8 mouse cellular contexts compared by ENCODE assay signal in the genomic region with DNA sequence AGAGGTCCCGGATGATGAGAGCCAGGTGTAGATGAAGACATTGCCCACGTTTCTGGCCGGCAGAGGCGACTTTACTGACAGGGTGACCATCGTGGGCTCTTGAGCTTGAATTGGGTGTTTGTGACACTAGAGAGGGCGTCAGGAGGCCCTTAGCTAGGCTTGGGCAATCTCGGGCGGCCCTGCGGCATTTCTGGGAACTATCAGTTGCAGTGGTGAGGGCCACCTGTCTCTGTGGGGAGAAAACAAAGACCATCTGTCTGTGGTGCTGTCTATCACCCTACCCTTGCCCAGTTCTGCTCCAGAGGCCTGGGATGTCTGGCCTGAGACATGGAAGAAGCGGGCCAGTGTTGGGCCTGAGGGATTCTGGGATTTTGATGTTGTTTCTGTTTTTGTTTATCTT.
DNase-seq lines count a peak whose midpoint lies in the region; ATAC-seq and TF ChIP-seq lines count a peak whose summit lies in the region.

No protein-coding gene starts in this region.

- no peak for TF ChIP-seq CTCF in lung, embryonic 14.5 days (IDR thresholded peaks at IDR 0.05; ENCODE audit: low read depth)
- TF ChIP-seq CTCF in lung, adult 2 months (IDR thresholded peaks at IDR 0.05; ENCODE audit: insufficient read depth, low read length) = no peak
- TF ChIP-seq CTCF in stomach, postnatal 0 days (IDR thresholded peaks at IDR 0.05; ENCODE audit: low read depth) = no peak

- H3K9ac ChIP-seq in lung, embryonic 14.5 days = no peak overlapping the region; the same call in 1 of the 2 replicates
- H3K9ac ChIP-seq in hindbrain, embryonic 11.5 days (ENCODE audit: low read depth, low read length) = peak overlapping the region; percentile 81; the same call in 1 of the 2 replicates
- peak overlapping the region; percentile 45 for H3K9ac ChIP-seq in lung, embryonic 16.5 days (ENCODE audit: low read length)
- no peak overlapping the region for H3K9ac ChIP-seq in stomach, postnatal 0 days (ENCODE audit: low read length)

- H3K27me3 ChIP-seq in lung, embryonic 14.5 days (ENCODE audit: insufficient read depth, low read length) = no peaks in the 10 kb centered on the region
- no peaks in the 10 kb centered on the region for H3K27me3 ChIP-seq in hindbrain, embryonic 11.5 days (ENCODE audit: control insufficient read depth, insufficient read depth, low read length)
- no peaks in the 10 kb centered on the region for H3K27me3 ChIP-seq in lung, embryonic 16.5 days (ENCODE audit: control insufficient read depth, insufficient read depth, low read depth, low read length)
- H3K27me3 ChIP-seq in stomach, postnatal 0 days (ENCODE audit: control insufficient read depth, insufficient read depth, low read length) = no peaks in the 10 kb centered on the region

- H3K27ac ChIP-seq in lung, embryonic 14.5 days (ENCODE audit: low read depth) = peak overlapping the region; percentile 84
- no peak overlapping the region for H3K27ac ChIP-seq in hindbrain, embryonic 11.5 days (ENCODE audit: low read depth, low read length)
- H3K27ac ChIP-seq in lung, embryonic 16.5 days (ENCODE audit: low read length) = peak overlapping the region; percentile 14; the same call in 1 of the 2 replicates
- 0 out of 2 replicates have a peak overlapping the region, but pooled peaks have one; percentile 19 for H3K27ac ChIP-seq in stomach, postnatal 0 days (replicated peaks)

- H3K36me3 ChIP-seq in lung, embryonic 14.5 days (ENCODE audit: insufficient read depth) = no peaks in the 10 kb centered on the region
- H3K36me3 ChIP-seq in hindbrain, embryonic 11.5 days (ENCODE audit: control insufficient read depth, insufficient read depth, low read length) = no peaks in the 10 kb centered on the region
- H3K36me3 ChIP-seq in lung, embryonic 16.5 days (ENCODE audit: control insufficient read depth, insufficient read depth, low read length) = no peaks in the 10 kb centered on the region
- no peaks in the 10 kb centered on the region for H3K36me3 ChIP-seq in stomach, postnatal 0 days (ENCODE audit: control insufficient read depth, insufficient read depth, low read length)

- H3K4me3 ChIP-seq in lung, embryonic 14.5 days (ENCODE audit: low read depth, low read length) = no peak overlapping the region
- H3K4me3 ChIP-seq in lung, adult 2 months (replicated peaks; ENCODE audit: extremely low read depth, low read depth, low read length) = no peak overlapping the region
- no peak overlapping the region for H3K4me3 ChIP-seq in hindbrain, embryonic 11.5 days (ENCODE audit: low read depth, low read length)
- no peak overlapping the region for H3K4me3 ChIP-seq in lung, embryonic 16.5 days (ENCODE audit: low read length)
- no peak overlapping the region for H3K4me3 ChIP-seq in stomach, postnatal 0 days (ENCODE audit: low read depth, low read length)

- no peaks in the 10 kb centered on the region for H3K9me3 ChIP-seq in lung, embryonic 14.5 days (ENCODE audit: low read depth, low read length)
- no peaks in the 10 kb centered on the region for H3K9me3 ChIP-seq in hindbrain, embryonic 11.5 days (ENCODE audit: control insufficient read depth, low read length)
- no peaks in the 10 kb centered on the region for H3K9me3 ChIP-seq in lung, embryonic 16.5 days (ENCODE audit: control insufficient read depth, low read length)
- no peaks in the 10 kb centered on the region for H3K9me3 ChIP-seq in stomach, postnatal 0 days (ENCODE audit: control insufficient read depth, low read length)

- peak overlapping the region; percentile 75 for H3K4me2 ChIP-seq in lung, embryonic 14.5 days
- peak overlapping the region; percentile 70; the same call in 1 of the 2 replicates for H3K4me2 ChIP-seq in hindbrain, embryonic 11.5 days (replicated peaks; ENCODE audit: low read depth, low read length)
- H3K4me2 ChIP-seq in lung, embryonic 16.5 days (ENCODE audit: low read depth, low read length) = peak overlapping the region; percentile 69; the same call in 1 of the 2 replicates
- peak overlapping the region; percentile 51; the same call in 1 of the 2 replicates for H3K4me2 ChIP-seq in stomach, postnatal 0 days (replicated peaks; ENCODE audit: low read depth)

- DNase-seq in lung, embryonic 14.5 days = no peak
- no peak for DNase-seq in lung, adult 2 months
- DNase-seq in hindbrain, embryonic 11.5 days (ENCODE audit: low spot score) = no peak
- DNase-seq in stomach, postnatal 0 days (ENCODE audit: low spot score) = no peak
- no peak for DNase-seq in embryo, embryonic 10 days (ENCODE audit: low spot score)
- DNase-seq in layer of hippocampus, postnatal 36 days = no peak

- 0 out of 2 replicates have a peak, but pooled peaks cover 3% of the 10 kb centered on the region for H3K4me1 ChIP-seq in lung, embryonic 14.5 days (ENCODE audit: insufficient read depth)
- peaks cover 5% of the 10 kb centered on the region for H3K4me1 ChIP-seq in lung, adult 2 months (ENCODE audit: control insufficient read depth, insufficient read depth, low read length)
- H3K4me1 ChIP-seq in hindbrain, embryonic 11.5 days (replicated peaks; ENCODE audit: control insufficient read depth, insufficient read depth, low read length) = peaks cover 3% of the 10 kb centered on the region; the same call in 1 of the 2 replicates
- H3K4me1 ChIP-seq in lung, embryonic 16.5 days (replicated peaks; ENCODE audit: control insufficient read depth, insufficient read depth, low read length) = peaks cover 13% of the 10 kb centered on the region
- H3K4me1 ChIP-seq in stomach, postnatal 0 days (replicated peaks; ENCODE audit: control insufficient read depth, insufficient read depth) = no peaks in the 10 kb centered on the region

- no peak for TF ChIP-seq EP300 in stomach, postnatal 0 days (optimal IDR thresholded peaks at IDR 0.05)

- ATAC-seq in lung, embryonic 14.5 days (ENCODE audit: insufficient read depth) = peak; percentile 32; the same call in 1 of the 2 replicates
- peak; percentile 43; the same call in 1 of the 2 replicates for ATAC-seq in hindbrain, embryonic 11.5 days (ENCODE audit: low FRiP score)
- peak; percentile 4; the same call in 1 of the 2 replicates for ATAC-seq in lung, embryonic 16.5 days (ENCODE audit: low read depth)
- ATAC-seq in stomach, postnatal 0 days (ENCODE audit: low FRiP score, low TSS enrichment) = no peak
- no peak for ATAC-seq in monocyte, adult 5-6 weeks (replicated peaks; ENCODE audit: insufficient number of reproducible peaks, low FRiP score, low TSS enrichment, poor library complexity, severe bottlenecking)

- WGBS in lung, embryonic 14.5 days = 62% methylated on average over 10 of the region's 10 CpGs
- WGBS in lung, adult 2 months = 71% methylated on average over 10 of the region's 10 CpGs
- 76% methylated on average over 10 of the region's 10 CpGs for WGBS in hindbrain, embryonic 11.5 days
- WGBS in lung, embryonic 16.5 days = 69% methylated on average over 10 of the region's 10 CpGs
- WGBS in stomach, postnatal 0 days = 79% methylated on average over 10 of the region's 10 CpGs

- TF ChIP-seq POLR2A in lung, adult 2 months (IDR thresholded peaks at IDR 0.05; ENCODE audit: borderline replicate concordance, extremely low read depth, low read depth, low read length) = no peak

Comparison
In these comparisons a context has a peak if more than half of its experiments do, and no peak if none do; other contexts are left out.
1. H3K9ac ChIP-seq: peak in hindbrain, embryonic 11.5 days (single experiment) and lung, embryonic 16.5 days (single experiment); none in lung, embryonic 14.5 days (single experiment) and stomach, postnatal 0 days (single experiment).
2. ATAC-seq: peak in lung, embryonic 14.5 days (single experiment), hindbrain, embryonic 11.5 days (single experiment) and lung, embryonic 16.5 days (single experiment); none in stomach, postnatal 0 days (single experiment) and monocyte, adult 5-6 weeks (single experiment).
3. Peak in every context shown above with its lines, with median percentiles within 50 percentile points of each other: H3K4me2 ChIP-seq.